Mouse (Mus musculus): ENCODE measurements around the gene Ip6k1. TPM values are rescaled to one million over a fixed set of nuclear protein-coding genes. Genes with fewer than 3 reads are reported as not detected.
"Not testable (repeated sequence)": the region's sequence is repeated elsewhere in the genome, so short reads cannot be mapped to it uniquely, and the experiment has no call there.

The Ip6k1 gene
- polyA plus RNA-seq, 1 experiment = 180 TPM

DNA sequence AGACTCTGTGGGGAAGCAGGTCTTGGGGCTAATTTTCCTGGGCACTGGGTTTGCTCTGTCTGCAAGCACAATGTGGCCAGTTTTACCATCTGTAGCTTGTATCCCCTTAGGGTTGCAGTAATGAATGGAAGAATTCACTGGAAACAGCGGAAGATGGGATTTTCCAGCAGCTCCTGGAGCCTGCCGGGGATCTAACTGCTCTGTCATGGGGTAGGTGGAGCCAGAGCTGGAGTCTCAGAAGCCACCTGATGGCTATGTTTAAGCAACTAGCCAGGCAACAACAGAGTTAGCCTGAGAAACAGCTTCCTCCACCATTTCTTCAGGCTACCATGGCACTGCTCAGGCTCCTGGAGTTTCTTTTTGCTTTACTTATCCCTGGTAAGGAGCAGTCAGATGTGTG is 10.1 kb upstream of the Ip6k1 start, which contains the start of gene Cdhr4:
Cdhr4 (plus strand) TSS at position 301 of the 400 bp plus-strand sequence.
- TF ChIP-seq POLR2A (IDR thresholded peaks at IDR 0.05; ENCODE audit: extremely low read depth, insufficient read depth, low read length) (no peak), CTCF (IDR thresholded peaks at IDR 0.05; ENCODE audit: extremely low read depth, insufficient read depth, low read length) (no peak)
- H3K4me1 ChIP-seq (ENCODE audit: control insufficient read depth, insufficient read depth, low read length) = no peaks in the 10 kb centered on the region
- no peak within 1 kb of the TSS for H3K4me3 ChIP-seq (ENCODE audit: insufficient read depth, low read length)
- no peak within 1 kb of the TSS for H3K27ac ChIP-seq (ENCODE audit: insufficient read depth, low read length)

DNA sequence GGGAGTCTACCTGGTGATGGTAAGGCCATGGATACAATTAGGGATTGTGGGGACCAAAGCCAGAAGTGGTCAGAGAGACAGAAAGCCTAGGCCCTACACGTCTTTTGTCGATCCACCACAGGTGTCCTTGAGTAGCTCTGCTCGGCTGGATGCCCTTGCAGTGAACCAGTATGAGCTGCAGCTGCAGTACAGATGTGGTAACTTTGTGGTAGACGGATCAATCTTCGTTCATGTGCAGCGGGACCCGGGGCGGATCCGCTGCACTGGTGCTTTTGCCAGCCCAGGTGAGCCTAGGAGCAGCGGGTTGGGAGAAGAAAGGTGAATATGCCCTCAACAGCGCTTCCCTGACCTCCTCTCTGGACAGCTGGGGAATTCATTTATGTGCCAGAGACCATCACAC is 9.3 kb upstream of the Ip6k1 start:
- Histone ChIP-seq H3K27ac (ENCODE audit: insufficient read depth, low read length) (no peak overlapping the region), H3K4me3 (ENCODE audit: insufficient read depth, low read length) (no peak overlapping the region), H3K4me1 (ENCODE audit: control insufficient read depth, insufficient read depth, low read length) (no peaks in the 10 kb centered on the region)
- no peak for TF ChIP-seq CTCF (IDR thresholded peaks at IDR 0.05; ENCODE audit: extremely low read depth, insufficient read depth, low read length)
- no peak for TF ChIP-seq POLR2A (IDR thresholded peaks at IDR 0.05; ENCODE audit: extremely low read depth, insufficient read depth, low read length)

DNA sequence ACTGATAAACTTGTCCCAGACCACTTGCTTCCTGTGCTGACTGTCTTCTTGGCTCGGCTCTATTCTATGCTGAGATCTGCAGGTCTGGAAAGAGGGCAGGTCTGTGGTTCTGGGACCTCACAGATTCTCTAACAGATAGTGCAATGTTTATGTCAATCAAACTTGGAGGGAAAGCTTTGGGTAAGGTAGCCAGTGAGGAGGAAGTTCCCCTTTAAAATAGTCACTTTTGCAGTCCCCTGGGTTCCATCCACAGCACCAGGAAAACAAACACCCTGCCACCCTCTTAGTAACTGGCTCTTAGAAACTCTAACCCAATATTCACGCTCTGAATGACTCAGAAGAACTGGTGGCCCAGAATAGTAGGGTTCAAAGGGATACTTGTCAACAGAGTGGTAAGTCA is 7.8 kb upstream of the Ip6k1 start:
- no peak overlapping the region for H3K4me3 ChIP-seq (ENCODE audit: insufficient read depth, low read length)
- no peaks in the 10 kb centered on the region for H3K4me1 ChIP-seq (ENCODE audit: control insufficient read depth, insufficient read depth, low read length)
- no peak for TF ChIP-seq CTCF (IDR thresholded peaks at IDR 0.05; ENCODE audit: extremely low read depth, insufficient read depth, low read length)
- no peak for TF ChIP-seq POLR2A (IDR thresholded peaks at IDR 0.05; ENCODE audit: extremely low read depth, insufficient read depth, low read length)
- H3K27ac ChIP-seq (ENCODE audit: insufficient read depth, low read length) = no peak overlapping the region

DNA sequence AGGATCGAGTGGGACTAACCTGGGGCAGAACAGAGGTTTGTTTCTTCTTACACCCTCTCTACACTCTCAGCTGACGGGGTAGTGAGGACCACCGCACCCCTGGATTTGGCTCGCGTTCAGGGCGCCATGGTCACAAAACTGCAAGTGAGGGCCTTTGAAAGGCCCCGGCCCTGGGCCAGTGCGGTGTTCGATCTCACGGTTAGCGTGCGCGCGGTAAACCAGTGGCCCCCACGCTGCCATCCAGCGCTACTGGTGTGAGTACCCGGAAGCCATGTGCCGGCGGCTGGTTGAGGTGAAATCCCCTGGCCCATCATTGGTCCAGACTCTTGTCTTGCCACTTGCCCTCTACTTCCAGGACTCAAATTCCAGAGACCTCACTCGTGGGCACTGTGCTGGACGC is 6.8 kb upstream of the Ip6k1 start:
- Histone ChIP-seq H3K4me1 (ENCODE audit: control insufficient read depth, insufficient read depth, low read length) (no peaks in the 10 kb centered on the region), H3K27ac (ENCODE audit: insufficient read depth, low read length) (no peak overlapping the region), H3K4me3 (ENCODE audit: insufficient read depth, low read length) (no peak overlapping the region)
- no peak for TF ChIP-seq CTCF (IDR thresholded peaks at IDR 0.05; ENCODE audit: extremely low read depth, insufficient read depth, low read length)
- no peak for TF ChIP-seq POLR2A (IDR thresholded peaks at IDR 0.05; ENCODE audit: extremely low read depth, insufficient read depth, low read length)

DNA sequence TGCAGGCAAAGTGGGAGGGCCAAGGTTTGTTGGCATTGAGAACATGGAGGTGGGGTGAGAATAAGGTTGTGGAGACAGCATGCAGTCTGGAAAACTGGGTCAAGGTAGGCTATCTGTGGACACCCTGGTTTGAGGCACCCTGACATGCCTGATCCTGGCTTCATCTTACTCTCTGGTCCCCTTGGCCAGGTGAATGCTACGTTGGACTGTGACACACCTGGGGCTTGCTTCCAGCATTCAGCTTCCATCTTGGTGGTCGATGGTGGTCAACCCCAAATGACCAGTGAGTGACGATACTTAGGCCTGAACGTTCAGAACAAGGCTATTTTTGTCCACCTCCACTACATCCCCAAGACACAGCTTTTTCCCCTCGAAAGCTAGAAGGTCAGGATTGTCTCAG is 6.3 kb upstream of the Ip6k1 start, which contains the start of gene Gm20662:
Gm20662 (plus strand) TSS at position 301 of the 400 bp plus-strand sequence.
- TF ChIP-seq CTCF (IDR thresholded peaks at IDR 0.05; ENCODE audit: extremely low read depth, insufficient read depth, low read length) = no peak
- no peak for TF ChIP-seq POLR2A (IDR thresholded peaks at IDR 0.05; ENCODE audit: extremely low read depth, insufficient read depth, low read length)

DNA sequence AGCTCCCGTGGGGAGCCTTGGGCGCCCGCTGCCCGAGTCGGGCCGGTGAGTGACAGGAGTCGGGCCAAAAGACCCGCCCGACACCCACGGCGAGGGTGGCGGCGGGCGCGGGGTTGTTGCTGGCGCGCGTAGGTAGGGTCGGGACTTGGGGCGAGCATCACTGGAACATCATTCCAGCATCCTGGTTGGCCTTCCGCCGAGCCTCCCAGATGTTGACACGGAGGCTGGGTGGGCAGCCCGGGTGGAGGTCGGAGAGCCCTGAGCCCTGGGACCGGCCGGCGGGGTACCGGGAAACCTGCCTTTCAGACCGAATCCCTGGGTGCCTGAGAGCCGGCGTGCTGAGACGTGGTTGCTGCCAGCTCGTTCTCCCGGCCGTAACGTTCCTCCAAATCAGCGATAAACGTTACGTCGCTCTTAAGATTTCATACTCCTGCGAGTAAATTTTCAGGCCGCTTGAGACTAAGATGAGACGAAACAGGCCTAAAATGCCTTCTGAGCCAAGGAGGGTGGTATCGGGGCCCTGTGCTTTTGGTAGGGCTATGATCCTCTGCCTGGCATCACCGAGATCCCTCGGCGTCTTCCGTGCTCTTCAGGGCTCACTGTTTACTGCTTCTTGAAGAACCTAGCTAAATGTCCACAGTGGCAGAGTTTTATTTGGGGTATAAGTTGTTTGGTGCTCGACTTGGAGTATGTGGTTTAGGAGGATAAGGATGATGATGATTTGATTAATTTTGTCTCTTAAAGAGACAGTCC is 653 bp downstream of the Ip6k1 start:
- TF ChIP-seq CTCF (IDR thresholded peaks at IDR 0.05; ENCODE audit: extremely low read depth, insufficient read depth, low read length) (no peak), POLR2A (IDR thresholded peaks at IDR 0.05; ENCODE audit: extremely low read depth, insufficient read depth, low read length) (no peak)
- peaks cover 7% of the 10 kb centered on the region for H3K4me1 ChIP-seq (ENCODE audit: control insufficient read depth, insufficient read depth, low read length)
- peak overlapping the region; percentile 55 for H3K4me3 ChIP-seq (ENCODE audit: insufficient read depth, low read length)
- H3K27ac ChIP-seq (ENCODE audit: insufficient read depth, low read length) = peak overlapping the region; percentile 80

More for the DNA sequence above, 6.3 kb upstream of the Ip6k1 start, which contains the start of gene Gm20662:
- Histone ChIP-seq H3K4me3 (ENCODE audit: insufficient read depth, low read length) (no peak within 1 kb of the TSS), H3K27ac (ENCODE audit: insufficient read depth, low read length) (no peak within 1 kb of the TSS), H3K4me1 (ENCODE audit: control insufficient read depth, insufficient read depth, low read length) (no peaks in the 10 kb centered on the region)

DNA sequence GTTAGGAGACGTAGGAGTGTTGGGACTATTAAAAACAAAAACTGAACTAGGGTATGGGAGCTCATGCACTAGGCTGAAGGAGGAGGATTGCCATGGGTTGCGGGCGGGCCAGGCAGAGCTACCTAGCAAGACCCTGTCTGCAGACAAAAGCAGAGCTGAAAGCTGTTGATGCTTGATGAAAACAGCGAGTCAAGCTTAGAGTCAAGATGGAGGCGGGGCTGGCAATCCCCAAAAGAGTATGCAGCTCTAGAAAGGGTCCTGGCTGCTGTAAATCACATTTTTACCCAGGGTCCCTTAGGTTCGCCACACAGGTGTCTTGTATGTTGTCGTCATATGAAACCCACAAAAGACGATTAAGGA is 1.2 kb downstream of the Ip6k1 start:
- TF ChIP-seq POLR2A (IDR thresholded peaks at IDR 0.05; ENCODE audit: extremely low read depth, insufficient read depth, low read length) (no peak), CTCF (IDR thresholded peaks at IDR 0.05; ENCODE audit: extremely low read depth, insufficient read depth, low read length) (no peak)
- H3K4me3 ChIP-seq (ENCODE audit: insufficient read depth, low read length) = peak overlapping the region; percentile 55
- peaks cover 9% of the 10 kb centered on the region for H3K4me1 ChIP-seq (ENCODE audit: control insufficient read depth, insufficient read depth, low read length)
- H3K27ac ChIP-seq (ENCODE audit: insufficient read depth, low read length) = no peak overlapping the region

DNA sequence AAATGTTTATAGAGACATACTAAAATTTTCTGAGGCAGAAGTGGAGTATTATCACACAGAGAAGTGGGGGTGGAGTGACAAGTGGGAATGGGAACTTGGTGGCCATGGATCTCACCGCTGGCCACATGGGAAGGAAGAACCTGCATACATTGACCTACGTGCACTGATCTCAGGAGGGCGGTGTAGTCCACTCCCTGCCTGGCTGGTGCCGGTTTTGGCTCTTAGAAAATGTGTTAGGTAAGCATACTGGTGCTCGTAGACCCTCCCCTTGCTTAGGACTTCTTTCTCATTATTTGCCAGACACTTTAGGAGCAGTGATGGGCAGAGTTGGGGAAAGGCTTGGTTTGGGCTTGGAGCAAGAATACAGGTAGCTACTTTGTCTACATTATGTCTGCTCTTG is 5.7 kb downstream of the Ip6k1 start:
- H3K4me3 ChIP-seq (ENCODE audit: insufficient read depth, low read length) = no peak overlapping the region
- peaks cover 12% of the 10 kb centered on the region for H3K4me1 ChIP-seq (ENCODE audit: control insufficient read depth, insufficient read depth, low read length)
- no peak for TF ChIP-seq CTCF (IDR thresholded peaks at IDR 0.05; ENCODE audit: extremely low read depth, insufficient read depth, low read length)
- TF ChIP-seq POLR2A (IDR thresholded peaks at IDR 0.05; ENCODE audit: extremely low read depth, insufficient read depth, low read length) = no peak
- H3K27ac ChIP-seq (ENCODE audit: insufficient read depth, low read length) = no peak overlapping the region

DNA sequence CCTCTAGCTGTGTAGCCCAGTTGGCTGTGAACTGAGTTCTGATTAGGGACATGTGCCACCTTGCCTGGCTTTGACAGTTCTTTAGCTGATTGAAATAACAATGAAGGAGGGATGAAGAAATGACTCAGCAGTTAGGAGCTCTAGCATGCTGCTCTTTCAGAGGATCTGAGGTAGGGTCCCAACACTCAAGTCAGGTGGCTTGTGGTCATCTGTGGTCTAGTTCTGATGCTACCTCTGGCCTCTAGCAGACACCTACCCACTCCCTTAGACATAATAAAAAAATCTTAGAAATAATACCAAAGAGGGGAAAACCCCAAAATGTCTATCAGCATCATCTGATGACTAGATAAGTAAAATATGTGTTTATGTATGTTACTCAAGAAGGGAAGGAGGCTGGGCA is 8.1 kb downstream of the Ip6k1 start:
- H3K27ac ChIP-seq (ENCODE audit: insufficient read depth, low read length) = no peak overlapping the region
- peaks cover 8% of the 10 kb centered on the region for H3K4me1 ChIP-seq (ENCODE audit: control insufficient read depth, insufficient read depth, low read length)
- no peak overlapping the region for H3K4me3 ChIP-seq (ENCODE audit: insufficient read depth, low read length)
- no peak for TF ChIP-seq POLR2A (IDR thresholded peaks at IDR 0.05; ENCODE audit: extremely low read depth, insufficient read depth, low read length)
- no peak for TF ChIP-seq CTCF (IDR thresholded peaks at IDR 0.05; ENCODE audit: extremely low read depth, insufficient read depth, low read length)

DNA sequence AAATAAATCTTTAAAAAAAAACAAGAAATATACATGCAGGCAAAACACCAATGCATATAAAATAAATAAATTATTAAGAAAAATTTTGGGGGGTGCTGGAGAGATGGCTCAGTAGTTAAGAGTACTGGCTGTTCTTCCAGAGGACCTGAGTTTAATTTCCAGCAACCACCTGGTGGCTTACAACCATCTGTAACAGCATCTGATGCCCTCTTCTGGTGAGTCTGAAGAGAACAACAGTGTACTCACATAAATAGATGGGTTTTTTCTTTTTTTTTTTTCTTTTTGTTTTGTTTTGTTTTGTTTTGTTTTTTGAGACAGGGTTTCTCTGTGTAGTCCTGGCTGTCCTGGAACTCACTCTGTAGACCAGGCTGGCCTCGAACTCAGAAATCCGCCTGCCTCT is 11.3 kb downstream of the Ip6k1 start:
- not testable (repeated sequence) for H3K27ac ChIP-seq (ENCODE audit: insufficient read depth, low read length); H3K4me1 ChIP-seq (ENCODE audit: control insufficient read depth, insufficient read depth, low read length); H3K4me3 ChIP-seq (ENCODE audit: insufficient read depth, low read length)

All from cortical plate, adult 2 months (tissue).